Mouse (Mus musculus): Measurements from ENCODE around the gene Olfr646. TPM values are rescaled to one million over a fixed set of nuclear protein-coding genes. Genes with fewer than 3 reads are reported as not detected.

The Olfr646 gene
- not detected in 2 replicates for polyA plus RNA-seq (2014; fragmentation: Nextera tagmentation; extraction: Ambion mirVana)

- DNase-seq (ENCODE audit: low spot score) (no peak), ATAC-seq (replicated peaks; ENCODE audit: low FRiP score) (no peak)
- no peak within 1 kb of the TSS for H3K27ac ChIP-seq (ENCODE audit: low read depth, low read length)
- H3K27me3 ChIP-seq (replicated peaks; ENCODE audit: control insufficient read depth, insufficient read depth, low read length): no peaks in the 10 kb centered on the region
- no peak within 1 kb of the TSS for H3K9ac ChIP-seq (ENCODE audit: low read depth, low read length)
- H3K9me3 ChIP-seq (ENCODE audit: control insufficient read depth, low read length): no peaks in the 10 kb centered on the region
- H3K4me2 ChIP-seq: no peak within 1 kb of the TSS
- H3K36me3 ChIP-seq (ENCODE audit: control insufficient read depth, insufficient read depth, low read length): no peaks in the 10 kb centered on the region
- no peak within 1 kb of the TSS for H3K4me3 ChIP-seq (ENCODE audit: low read depth, low read length)
- H3K4me1 ChIP-seq (replicated peaks; ENCODE audit: control insufficient read depth, insufficient read depth, low read length): no peaks in the 10 kb centered on the region
Observed at GRCm38 (mm10) chr7:104104757-104104972, at the start of gene Olfr646. Gene Olfr646, plus strand, starts transcription at chr7:104104873.

- DNase-seq (ENCODE audit: low spot score) (no peak), ATAC-seq (replicated peaks; ENCODE audit: low FRiP score) (no peak)
- H3K36me3 ChIP-seq (ENCODE audit: control insufficient read depth, insufficient read depth, low read length): no peaks in the 10 kb centered on the region
- WGBS: 83% methylated on average over 1 of the region's 1 CpGs
- H3K4me2 ChIP-seq: no peak overlapping the region
- no peaks in the 10 kb centered on the region for H3K27me3 ChIP-seq (replicated peaks; ENCODE audit: control insufficient read depth, insufficient read depth, low read length)
- H3K4me3 ChIP-seq (ENCODE audit: low read depth, low read length): no peak overlapping the region
- H3K4me1 ChIP-seq (replicated peaks; ENCODE audit: control insufficient read depth, insufficient read depth, low read length): no peaks in the 10 kb centered on the region
- H3K27ac ChIP-seq (ENCODE audit: low read depth, low read length): no peak overlapping the region
- H3K9ac ChIP-seq (ENCODE audit: low read depth, low read length): no peak overlapping the region
- H3K9me3 ChIP-seq (ENCODE audit: control insufficient read depth, low read length): no peaks in the 10 kb centered on the region
Observed at GRCm38 (mm10) chr7:104059215-104059614, 45.5 kb upstream of the Olfr646 start.

GRCm38 (mm10) chr7:104061345-104061744 is 43.3 kb upstream of the Olfr646 start, which contains the start of gene 4930516K23Rik:
Gene 4930516K23Rik, minus strand, starts transcription at chr7:104061445.
- Histone ChIP-seq H3K4me1 (replicated peaks; ENCODE audit: control insufficient read depth, insufficient read depth, low read length) (no peaks in the 10 kb centered on the region), H3K4me3 (ENCODE audit: low read depth, low read length) (no peak within 1 kb of the TSS), H3K27me3 (replicated peaks; ENCODE audit: control insufficient read depth, insufficient read depth, low read length) (no peaks in the 10 kb centered on the region), H3K4me2 (no peak within 1 kb of the TSS), H3K27ac (ENCODE audit: low read depth, low read length) (no peak within 1 kb of the TSS), H3K9ac (ENCODE audit: low read depth, low read length) (no peak within 1 kb of the TSS), H3K36me3 (ENCODE audit: control insufficient read depth, insufficient read depth, low read length) (no peaks in the 10 kb centered on the region), H3K9me3 (ENCODE audit: control insufficient read depth, low read length) (no peaks in the 10 kb centered on the region)
- WGBS: 46% methylated on average over 2 of the region's 2 CpGs
- no peak for DNase-seq (ENCODE audit: low spot score)
- no peak for ATAC-seq (replicated peaks; ENCODE audit: low FRiP score)

- H3K9ac ChIP-seq (ENCODE audit: low read depth, low read length): no peak within 1 kb of the TSS
- H3K4me1 ChIP-seq (replicated peaks; ENCODE audit: control insufficient read depth, insufficient read depth, low read length): no peaks in the 10 kb centered on the region
- no peak within 1 kb of the TSS for H3K4me2 ChIP-seq
- WGBS: 78% methylated on average over 2 of the region's 2 CpGs
- H3K9me3 ChIP-seq (ENCODE audit: control insufficient read depth, low read length): no peaks in the 10 kb centered on the region
- no peaks in the 10 kb centered on the region for H3K27me3 ChIP-seq (replicated peaks; ENCODE audit: control insufficient read depth, insufficient read depth, low read length)
- H3K36me3 ChIP-seq (ENCODE audit: control insufficient read depth, insufficient read depth, low read length): no peaks in the 10 kb centered on the region
- DNase-seq (ENCODE audit: low spot score) (no peak), ATAC-seq (replicated peaks; ENCODE audit: low FRiP score) (no peak)
- H3K4me3 ChIP-seq (ENCODE audit: low read depth, low read length): no peak within 1 kb of the TSS
- H3K27ac ChIP-seq (ENCODE audit: low read depth, low read length): no peak within 1 kb of the TSS
Observed at GRCm38 (mm10) chr7:104071769-104072168, 32.9 kb upstream of the Olfr646 start, which contains the start of gene Olfr644. Gene Olfr644, minus strand, starts transcription at chr7:104071869.

DNA sequence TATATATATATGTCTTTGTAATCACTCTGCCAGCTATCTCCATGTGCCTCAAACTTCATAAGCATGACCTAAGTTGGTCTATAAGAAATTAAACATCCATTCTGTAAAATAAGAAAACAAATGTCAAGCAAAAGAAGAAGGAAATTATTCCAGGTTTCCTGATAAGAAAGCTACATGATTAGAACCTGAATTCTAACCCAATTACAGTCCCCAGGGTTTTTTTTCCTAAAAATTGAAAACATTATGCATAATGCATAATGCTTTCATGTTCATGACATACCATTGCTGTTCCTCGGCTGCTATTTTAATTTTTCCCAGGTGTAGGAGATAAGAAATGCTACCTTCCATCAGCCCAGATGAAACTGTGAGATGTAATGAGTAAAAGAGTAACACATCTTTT is 19.3 kb upstream of the Olfr646 start, which contains the start of gene Olfr645:
Gene Olfr645 (minus strand): TSS at position 101 of the 400 bp plus-strand sequence.
- no peak for DNase-seq (ENCODE audit: low spot score)
- Histone ChIP-seq H3K27me3 (replicated peaks; ENCODE audit: control insufficient read depth, insufficient read depth, low read length) (no peaks in the 10 kb centered on the region), H3K9me3 (ENCODE audit: control insufficient read depth, low read length) (no peaks in the 10 kb centered on the region), H3K4me2 (no peak within 1 kb of the TSS), H3K4me1 (replicated peaks; ENCODE audit: control insufficient read depth, insufficient read depth, low read length) (no peaks in the 10 kb centered on the region), H3K9ac (ENCODE audit: low read depth, low read length) (no peak within 1 kb of the TSS), H3K27ac (ENCODE audit: low read depth, low read length) (no peak within 1 kb of the TSS), H3K4me3 (ENCODE audit: low read depth, low read length) (no peak within 1 kb of the TSS), H3K36me3 (ENCODE audit: control insufficient read depth, insufficient read depth, low read length) (no peaks in the 10 kb centered on the region)
- 67% methylated on average over 1 of the region's 1 CpGs for WGBS
- ATAC-seq (replicated peaks; ENCODE audit: low FRiP score): no peak

DNA sequence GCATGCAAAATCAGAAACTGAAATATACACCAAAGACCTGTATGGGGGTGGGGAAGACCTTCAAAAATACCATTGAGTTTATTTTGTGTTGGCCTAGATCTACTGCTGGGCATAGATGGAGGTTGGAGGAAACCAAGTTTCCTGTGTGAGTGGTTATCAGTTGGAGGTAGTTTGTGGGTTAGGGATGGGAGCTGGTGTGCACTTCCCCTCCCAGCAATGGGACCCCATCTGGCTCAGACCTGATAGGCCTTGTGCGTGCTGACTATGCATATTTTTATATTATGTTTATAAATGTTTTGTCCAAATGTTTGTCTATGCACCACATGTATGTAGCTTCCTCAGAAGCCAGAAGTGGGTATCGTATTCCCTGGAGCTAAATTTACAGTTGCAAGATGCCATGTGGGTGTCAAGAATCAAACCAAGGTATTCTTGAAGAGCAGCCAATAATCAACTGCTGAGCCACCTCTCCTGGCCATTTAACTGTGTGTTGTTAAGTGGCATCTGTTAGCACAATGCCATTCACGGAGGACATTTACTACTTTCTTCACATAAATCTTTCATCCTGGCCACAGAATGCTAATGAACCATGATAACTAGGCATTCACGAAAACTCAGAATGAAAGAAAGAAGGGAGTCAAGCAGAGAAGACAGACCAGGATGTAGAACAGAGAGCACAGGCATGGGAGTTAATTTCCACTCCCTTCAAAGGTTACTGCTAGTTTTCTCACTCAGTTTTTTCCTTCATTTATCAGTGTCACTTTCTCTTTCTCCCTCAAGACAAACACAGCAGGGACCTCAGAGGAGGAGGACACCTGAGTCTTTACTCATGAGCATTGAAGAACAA is 538 bp upstream of the Olfr646 start:
- Histone ChIP-seq H3K4me3 (ENCODE audit: low read depth, low read length) (no peak overlapping the region), H3K4me2 (no peak overlapping the region), H3K9ac (ENCODE audit: low read depth, low read length) (no peak overlapping the region), H3K4me1 (replicated peaks; ENCODE audit: control insufficient read depth, insufficient read depth, low read length) (no peaks in the 10 kb centered on the region), H3K27me3 (replicated peaks; ENCODE audit: control insufficient read depth, insufficient read depth, low read length) (no peaks in the 10 kb centered on the region), H3K36me3 (ENCODE audit: control insufficient read depth, insufficient read depth, low read length) (no peaks in the 10 kb centered on the region), H3K27ac (ENCODE audit: low read depth, low read length) (no peak overlapping the region), H3K9me3 (ENCODE audit: control insufficient read depth, low read length) (no peaks in the 10 kb centered on the region)
- peak; percentile 87 for ATAC-seq (replicated peaks; ENCODE audit: low FRiP score)
- WGBS: 45% methylated on average over 4 of the region's 4 CpGs
- no peak for DNase-seq (ENCODE audit: low spot score)

DNA sequence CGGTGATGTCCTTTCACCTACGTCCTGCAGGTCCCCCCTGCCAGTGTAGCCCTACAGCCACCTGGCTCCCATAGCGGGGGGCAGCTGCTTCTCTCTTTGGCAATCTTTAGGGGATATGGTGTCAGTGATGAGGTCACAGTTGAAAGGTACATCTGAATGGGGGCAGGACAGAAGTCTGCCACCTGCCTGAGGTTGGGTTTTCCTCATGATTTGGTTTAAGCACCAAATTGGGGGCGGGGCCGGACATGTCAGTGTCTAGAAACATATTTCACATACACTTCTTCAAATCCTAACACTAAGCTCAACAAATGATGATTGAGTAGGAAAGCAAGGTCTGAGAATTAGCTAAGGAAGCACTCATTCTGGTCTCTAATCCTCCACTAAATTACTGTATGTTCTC is 25.1 kb downstream of the Olfr646 start, which contains the start of gene Ubqln5:
Gene Ubqln5 (minus strand): TSS at position 101 of the 400 bp plus-strand sequence.
- ATAC-seq (replicated peaks; ENCODE audit: low FRiP score) (no peak), DNase-seq (ENCODE audit: low spot score) (no peak)
- no peaks in the 10 kb centered on the region for H3K9me3 ChIP-seq (ENCODE audit: control insufficient read depth, low read length)
- no peak within 1 kb of the TSS for H3K4me3 ChIP-seq (ENCODE audit: low read depth, low read length)
- no peaks in the 10 kb centered on the region for H3K4me1 ChIP-seq (replicated peaks; ENCODE audit: control insufficient read depth, insufficient read depth, low read length)
- WGBS: 87% methylated on average over 5 of the region's 5 CpGs
- H3K4me2 ChIP-seq: no peak within 1 kb of the TSS
- H3K36me3 ChIP-seq (ENCODE audit: control insufficient read depth, insufficient read depth, low read length): no peaks in the 10 kb centered on the region
- H3K27me3 ChIP-seq (replicated peaks; ENCODE audit: control insufficient read depth, insufficient read depth, low read length): no peaks in the 10 kb centered on the region
- H3K27ac ChIP-seq (ENCODE audit: low read depth, low read length): no peak within 1 kb of the TSS
- no peak within 1 kb of the TSS for H3K9ac ChIP-seq (ENCODE audit: low read depth, low read length)

DNA sequence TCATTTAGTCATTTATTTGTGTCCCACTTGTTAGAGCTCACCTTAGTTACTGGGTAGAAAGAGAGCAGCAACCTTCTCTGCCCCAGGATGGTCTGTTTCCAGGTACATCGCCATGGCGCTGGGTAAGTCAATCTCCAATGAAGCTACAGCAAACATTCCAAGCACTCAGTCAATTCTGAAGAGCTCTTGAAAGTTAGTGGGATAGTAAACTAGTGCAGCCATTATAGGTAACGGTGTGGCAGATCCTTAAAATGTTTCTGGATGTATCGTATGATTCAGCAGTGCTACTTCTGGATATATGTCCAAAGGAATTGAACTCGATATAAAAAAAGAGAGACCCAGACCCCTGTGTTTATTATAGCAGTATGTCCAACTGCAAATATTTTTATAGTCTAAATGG is 32.6 kb downstream of the Olfr646 start, which contains the start of gene Olfr643:
Gene Olfr643 (minus strand): TSS at position 101 of the 400 bp plus-strand sequence.
- no peak within 1 kb of the TSS for H3K27ac ChIP-seq (ENCODE audit: low read depth, low read length)
- DNase-seq (ENCODE audit: low spot score) (no peak), ATAC-seq (replicated peaks; ENCODE audit: low FRiP score) (no peak)
- H3K27me3 ChIP-seq (replicated peaks; ENCODE audit: control insufficient read depth, insufficient read depth, low read length): no peaks in the 10 kb centered on the region
- no peak within 1 kb of the TSS for H3K4me3 ChIP-seq (ENCODE audit: low read depth, low read length)
- H3K4me1 ChIP-seq (replicated peaks; ENCODE audit: control insufficient read depth, insufficient read depth, low read length): no peaks in the 10 kb centered on the region
- H3K9me3 ChIP-seq (ENCODE audit: control insufficient read depth, low read length): no peaks in the 10 kb centered on the region
- H3K9ac ChIP-seq (ENCODE audit: low read depth, low read length): no peak within 1 kb of the TSS
- WGBS: 81% methylated on average over 5 of the region's 5 CpGs
- no peaks in the 10 kb centered on the region for H3K36me3 ChIP-seq (ENCODE audit: control insufficient read depth, insufficient read depth, low read length)
- no peak within 1 kb of the TSS for H3K4me2 ChIP-seq

DNA sequence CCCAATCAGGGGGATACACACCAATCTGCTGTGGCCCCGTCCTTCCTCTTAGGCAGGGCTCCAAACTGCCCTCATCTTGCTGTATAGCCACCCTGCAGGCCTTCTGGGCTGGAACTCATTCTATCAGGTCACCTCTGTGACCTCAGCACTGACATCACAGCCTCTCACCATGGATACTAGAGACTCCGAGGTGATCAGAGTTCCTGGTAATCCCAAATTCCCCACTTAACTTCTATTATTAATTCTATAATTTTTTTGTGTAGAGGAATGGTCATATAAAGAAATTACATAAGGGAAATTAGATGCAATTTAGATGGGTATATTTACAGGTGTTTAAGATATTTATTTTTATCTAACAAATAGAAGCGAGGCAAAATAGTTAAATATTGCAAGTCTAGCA is 38.5 kb downstream of the Olfr646 start, which contains the start of gene Ubqln3:
Gene Ubqln3 (minus strand): TSS at position 101 of the 400 bp plus-strand sequence.
- no peak within 1 kb of the TSS for H3K27ac ChIP-seq (ENCODE audit: low read depth, low read length)

More for the DNA sequence above, 38.5 kb downstream of the Olfr646 start, which contains the start of gene Ubqln3:
- Histone ChIP-seq H3K4me1 (replicated peaks; ENCODE audit: control insufficient read depth, insufficient read depth, low read length) (no peaks in the 10 kb centered on the region), H3K27me3 (replicated peaks; ENCODE audit: control insufficient read depth, insufficient read depth, low read length) (no peaks in the 10 kb centered on the region), H3K36me3 (ENCODE audit: control insufficient read depth, insufficient read depth, low read length) (no peaks in the 10 kb centered on the region), H3K4me3 (ENCODE audit: low read depth, low read length) (no peak within 1 kb of the TSS), H3K9ac (ENCODE audit: low read depth, low read length) (no peak within 1 kb of the TSS), H3K4me2 (no peak within 1 kb of the TSS), H3K9me3 (ENCODE audit: control insufficient read depth, low read length) (no peaks in the 10 kb centered on the region)
- ATAC-seq (replicated peaks; ENCODE audit: low FRiP score) (no peak), DNase-seq (ENCODE audit: low spot score) (no peak)
- 65% methylated on average over 3 of the region's 3 CpGs for WGBS
